Mouse (Mus musculus): Measurements from ENCODE around the gene Wdr95. TPM values are rescaled to one million over a fixed set of nuclear protein-coding genes. Genes with fewer than 3 reads are reported as not detected.

Gene Wdr95
- not detected for polyA plus RNA-seq (2017; shearing (Covaris generic))

DNA sequence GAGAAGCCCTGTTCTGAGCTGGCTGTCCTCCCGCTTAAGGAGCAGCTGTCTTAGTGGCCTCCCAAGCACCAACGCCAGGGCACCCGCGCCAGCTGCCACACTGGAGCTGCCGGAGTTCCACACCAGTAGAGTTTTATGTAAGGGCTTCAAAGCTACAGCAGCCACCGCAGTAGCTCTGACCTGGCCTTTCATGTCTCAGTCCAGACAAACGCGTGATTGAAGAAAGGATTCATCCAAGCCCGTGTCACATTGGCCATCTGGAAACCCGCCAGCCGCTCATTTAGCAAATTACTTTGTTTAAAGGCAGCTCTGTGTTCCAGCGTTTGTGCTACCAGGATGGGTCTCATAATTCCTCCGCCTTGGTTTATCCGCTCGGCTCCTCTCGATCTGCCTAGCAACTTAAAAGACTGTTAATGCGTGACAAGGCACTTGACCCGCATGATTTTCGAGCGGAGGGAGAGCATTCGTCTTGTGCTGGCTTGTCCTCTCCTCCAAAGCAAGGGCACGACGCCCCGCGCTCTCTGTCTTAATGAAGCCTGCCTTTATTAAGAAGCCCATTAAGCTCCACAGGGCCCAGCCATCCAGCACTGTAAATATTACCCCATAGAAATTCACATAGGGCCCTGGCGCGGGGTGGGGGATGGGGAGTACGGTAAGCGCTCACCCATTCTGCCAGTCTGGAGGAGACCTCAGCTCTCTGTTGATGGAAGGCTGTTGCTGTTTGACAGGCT is at the start of gene Wdr95:
Gene Wdr95 (plus strand): TSS at position 681 of the 731 bp plus-strand sequence.

DNA sequence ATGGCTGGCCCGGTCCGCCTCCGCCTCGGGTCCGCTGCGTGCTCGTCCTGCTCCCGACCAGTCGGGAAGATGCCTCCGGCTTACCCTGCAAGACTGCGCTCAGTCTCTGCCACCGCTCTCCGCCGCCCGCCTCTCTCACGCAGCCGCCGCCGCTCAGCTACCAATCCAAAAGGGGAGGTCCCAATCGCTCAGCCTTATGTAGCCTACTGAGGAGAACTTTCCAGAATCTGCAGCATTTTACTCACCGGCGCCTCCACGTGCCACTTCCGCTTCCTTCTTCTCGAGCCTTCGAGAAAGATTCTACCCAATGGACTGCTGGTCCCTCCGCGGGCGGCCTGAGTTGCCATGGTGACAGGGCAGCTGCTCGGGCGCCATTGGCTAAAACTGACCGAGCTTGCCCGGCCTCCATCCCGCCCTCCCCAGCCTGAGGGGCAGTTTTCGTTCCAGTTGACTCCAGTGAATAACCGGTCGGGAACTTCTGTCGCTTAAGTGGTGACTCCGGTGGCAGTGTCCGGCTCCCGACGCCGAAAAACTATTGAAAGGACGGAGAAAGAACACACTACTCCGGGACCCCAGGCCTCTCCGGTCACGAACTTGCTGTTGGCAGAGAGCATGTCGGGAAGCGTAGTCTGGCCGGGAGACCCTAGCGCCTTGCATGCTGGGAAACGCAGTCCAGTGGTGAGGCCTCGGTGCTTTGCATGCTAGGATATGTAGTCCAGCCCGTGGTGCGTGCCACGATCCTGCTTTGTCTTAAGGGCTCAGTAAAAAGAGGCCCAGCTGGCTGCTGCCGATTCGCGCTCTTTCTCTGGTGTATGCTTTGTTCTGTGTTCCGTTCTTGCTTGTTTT is 107.8 kb downstream of the Wdr95 start, which contains the start of gene Hsph1:
Gene Hsph1 (minus strand): TSS at position 302 of the 846 bp plus-strand sequence.

Other genes with a start within 250 kb of the Wdr95 start
- gene Medag, start 116.9 kb upstream of the Wdr95 start, polyA plus RNA-seq (2017; shearing (Covaris generic)) = 2.3 TPM
- gene Tex26, start 89.0 kb upstream of the Wdr95 start, polyA plus RNA-seq (2017; shearing (Covaris generic)) = 0.46 TPM
- 59.8 TPM for gene Hsph1, start 107.7 kb downstream of the Wdr95 start, polyA plus RNA-seq (2017; shearing (Covaris generic))
- 1.4 TPM for gene B3glct, start 149.6 kb downstream of the Wdr95 start, polyA plus RNA-seq (2017; shearing (Covaris generic))

Data from CD4-positive, CD25-positive, alpha-beta regulatory T cell, adult 9 weeks (primary cell).